Mouse (Mus musculus): Measurements from ENCODE around the gene Wtap.
"Not testable (repeated sequence)": the region's sequence is repeated elsewhere in the genome, so short reads cannot be mapped to it uniquely, and the experiment has no call there.

Gene Wtap

GRCm38 (mm10) chr17:12994069-12994468, at the start of gene Wtap:
Wtap (minus strand) TSS chr17:12994169.
- DNase-seq (ENCODE audit: inconsistent ontology term): no peak

DNA sequence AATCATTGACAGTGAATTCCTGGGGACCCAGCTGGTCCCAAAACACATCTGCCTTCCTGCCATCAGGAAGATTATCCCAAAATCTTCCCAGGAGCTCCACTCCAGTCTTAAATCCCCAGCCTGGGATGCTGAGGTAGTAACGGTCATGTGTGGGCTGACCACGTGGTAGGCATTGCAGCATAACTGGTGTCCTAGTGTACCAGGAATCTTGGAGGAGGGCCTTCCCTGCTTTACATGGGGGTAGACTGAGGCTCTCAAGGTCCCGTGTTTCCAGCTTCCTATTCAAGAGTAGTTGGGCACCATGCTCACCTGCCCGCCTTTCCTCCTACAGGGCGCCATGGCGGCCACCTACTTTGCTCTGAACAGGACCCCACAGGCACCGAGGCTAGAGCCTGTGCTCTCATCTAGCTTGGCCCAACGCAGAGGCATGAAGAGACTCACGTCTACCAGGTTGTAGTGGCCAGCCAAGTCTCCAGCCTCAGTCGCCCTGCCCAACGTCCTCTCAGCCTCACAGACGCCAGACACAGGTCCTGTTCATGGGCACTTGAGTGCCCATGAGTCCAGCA, 42.7 kb upstream of the Wtap start:
- not testable (repeated sequence) for DNase-seq (ENCODE audit: inconsistent ontology term)

DNA sequence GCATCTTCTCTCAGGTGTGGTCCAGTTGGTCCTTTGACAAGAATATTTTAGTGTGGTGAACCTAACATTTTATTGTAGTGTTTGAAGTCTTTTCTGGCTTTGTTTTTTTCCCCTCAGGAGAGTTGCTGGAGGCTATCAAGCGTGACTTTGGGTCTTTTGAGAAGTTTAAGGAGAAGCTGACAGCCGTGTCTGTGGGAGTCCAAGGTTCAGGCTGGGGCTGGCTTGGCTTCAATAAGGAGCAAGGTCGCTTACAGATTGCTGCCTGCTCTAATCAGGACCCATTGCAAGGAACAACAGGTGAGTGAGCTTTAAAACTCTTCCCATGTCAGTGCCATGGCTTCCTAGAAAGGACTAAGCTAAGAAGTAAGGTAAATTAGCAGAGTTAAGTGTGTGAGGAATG, 19.3 kb upstream of the Wtap start:
- DNase-seq (ENCODE audit: inconsistent ontology term): no peak

DNA sequence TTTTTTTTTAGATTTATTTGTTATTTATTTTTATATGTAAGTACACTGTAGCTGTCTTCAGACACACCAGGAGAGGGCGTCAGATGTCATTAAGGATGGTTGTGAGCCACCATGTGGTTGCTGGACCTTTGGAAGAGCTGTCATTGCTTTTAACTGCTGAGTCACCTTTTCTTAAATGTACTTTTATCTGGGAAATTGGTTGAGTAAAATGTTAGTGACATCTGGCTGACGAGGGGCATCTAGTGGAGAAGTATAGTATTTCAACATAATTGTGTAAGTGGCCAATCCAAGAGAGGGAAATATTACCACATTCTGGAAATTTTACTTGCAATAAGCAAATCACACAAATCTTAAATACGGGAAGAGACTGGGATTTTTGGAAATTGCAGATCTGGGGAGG, 15.9 kb upstream of the Wtap start:
- peak; percentile 70 for DNase-seq (ENCODE audit: inconsistent ontology term)

DNA sequence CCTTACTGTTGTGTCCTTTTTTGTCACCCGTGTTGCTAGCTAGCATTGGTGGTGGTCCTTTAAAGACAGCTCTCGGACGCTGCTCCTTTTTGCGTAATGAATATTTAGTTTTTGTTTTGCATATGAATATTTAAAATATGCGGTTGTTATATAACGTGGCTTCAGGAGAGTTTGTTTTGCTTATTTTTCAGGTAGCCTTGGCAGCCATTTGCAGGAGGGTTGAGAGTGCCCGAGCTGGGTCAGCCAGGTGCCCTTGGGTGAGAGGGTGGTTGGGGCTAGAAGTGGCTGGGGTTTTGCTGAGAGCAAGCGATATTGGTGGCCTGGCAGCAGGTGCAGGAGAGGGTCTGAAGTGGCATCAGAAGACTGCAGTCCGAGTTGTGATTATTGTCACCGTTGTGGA, 14.6 kb upstream of the Wtap start:
- DNase-seq (ENCODE audit: inconsistent ontology term): no peak

DNA sequence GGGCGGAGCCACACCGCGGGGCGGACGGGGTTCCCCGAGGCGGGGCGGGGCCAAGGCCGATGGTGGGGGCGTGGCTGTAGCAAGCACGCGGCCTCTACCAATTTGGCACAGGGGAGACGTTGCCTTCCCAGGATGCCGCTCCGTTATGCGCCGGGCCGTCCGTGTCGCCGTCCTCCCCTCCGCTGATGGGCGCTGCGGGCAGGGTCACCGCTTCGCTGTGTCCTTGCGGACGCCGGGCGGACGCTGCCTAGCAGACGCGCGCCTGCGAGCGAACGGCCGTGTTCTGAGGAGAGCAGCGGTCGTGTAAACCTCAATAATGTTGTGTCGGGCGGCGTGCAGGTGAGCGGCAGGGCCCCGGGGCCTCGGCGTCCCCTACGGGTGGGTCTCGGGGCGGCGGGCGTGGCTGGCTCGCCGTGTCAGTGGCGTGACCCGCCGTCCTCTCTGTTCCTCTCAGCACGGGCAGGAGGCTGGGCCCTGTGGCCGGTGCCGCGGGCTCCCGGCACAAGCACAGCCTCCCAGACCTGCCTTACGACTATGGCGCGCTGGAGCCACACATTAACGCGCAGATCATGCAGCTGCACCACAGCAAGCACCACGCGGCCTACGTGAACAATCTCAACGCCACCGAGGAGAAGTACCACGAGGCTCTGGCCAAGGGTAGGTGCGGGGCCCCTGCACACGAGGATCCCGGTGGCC, 13.9 kb upstream of the Wtap start:
- DNase-seq (ENCODE audit: inconsistent ontology term): peak; percentile 98

DNA sequence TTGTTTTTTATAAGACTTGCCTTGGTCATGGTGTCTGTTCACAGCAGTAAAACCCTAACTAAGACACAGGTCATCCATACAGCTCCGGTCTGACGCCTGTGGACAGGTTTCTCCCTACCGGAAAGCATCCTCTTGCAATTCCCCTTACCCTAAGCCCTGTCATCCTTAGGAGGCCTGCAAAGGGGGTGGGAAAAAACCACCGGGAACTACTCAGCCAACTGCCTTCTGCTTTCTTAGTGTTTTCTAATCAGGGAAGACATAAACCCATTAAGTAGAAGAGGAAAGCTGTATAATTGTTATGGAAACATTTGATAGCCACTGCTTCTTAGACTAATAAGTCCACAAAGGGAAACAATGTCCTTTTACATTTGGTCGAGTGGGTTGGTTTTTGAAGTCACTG, 13.0 kb upstream of the Wtap start:
- DNase-seq (ENCODE audit: inconsistent ontology term): peak; percentile 11

- DNase-seq (ENCODE audit: inconsistent ontology term): not testable (repeated sequence)
These were observed 12.6 kb upstream of the Wtap start, which contains the start of gene Sod2 for GRCm38 (mm10) chr17:13006546-13006945. Sod2 (plus strand) TSS chr17:13006846.

DNA sequence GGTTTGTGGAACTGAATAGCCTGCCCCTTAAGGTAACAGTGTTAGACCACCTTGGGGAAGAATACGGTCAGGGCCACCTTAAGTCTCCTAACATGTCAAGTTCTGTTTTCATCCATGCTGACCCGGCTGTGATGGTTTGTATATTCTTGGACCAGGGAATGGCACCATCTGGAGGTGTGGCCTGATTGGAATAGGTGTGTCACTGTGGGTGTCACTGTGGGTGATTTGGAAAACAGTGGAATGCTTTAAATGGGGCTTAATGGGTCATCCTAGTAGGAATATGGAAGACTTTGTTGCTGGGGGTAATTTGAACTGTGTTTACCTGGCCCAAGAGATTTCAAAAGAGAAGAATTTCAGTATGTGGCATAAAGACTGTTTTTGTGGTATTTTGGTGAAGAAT, 10.5 kb upstream of the Wtap start:
- not testable (repeated sequence) for DNase-seq (ENCODE audit: inconsistent ontology term)

DNA sequence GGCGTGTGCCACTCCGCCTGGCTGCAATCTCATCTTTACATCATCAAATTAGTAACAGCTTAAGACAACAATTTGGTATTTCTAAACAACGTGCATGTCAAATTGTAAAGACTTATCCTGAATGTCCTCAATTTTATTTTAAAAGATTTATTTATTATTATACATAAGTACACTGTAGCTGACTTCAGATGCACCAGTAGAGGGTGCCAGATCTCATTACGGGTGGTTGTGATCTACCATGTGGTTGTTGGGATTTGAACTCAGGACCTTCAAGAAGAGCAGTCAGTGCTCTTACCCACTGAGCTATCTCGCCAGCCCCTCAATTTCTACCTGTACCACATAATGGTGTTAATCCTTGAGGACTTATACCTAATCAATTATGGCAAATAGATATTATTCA, 8.3 kb upstream of the Wtap start:
- DNase-seq (ENCODE audit: inconsistent ontology term): not testable (repeated sequence)

DNA sequence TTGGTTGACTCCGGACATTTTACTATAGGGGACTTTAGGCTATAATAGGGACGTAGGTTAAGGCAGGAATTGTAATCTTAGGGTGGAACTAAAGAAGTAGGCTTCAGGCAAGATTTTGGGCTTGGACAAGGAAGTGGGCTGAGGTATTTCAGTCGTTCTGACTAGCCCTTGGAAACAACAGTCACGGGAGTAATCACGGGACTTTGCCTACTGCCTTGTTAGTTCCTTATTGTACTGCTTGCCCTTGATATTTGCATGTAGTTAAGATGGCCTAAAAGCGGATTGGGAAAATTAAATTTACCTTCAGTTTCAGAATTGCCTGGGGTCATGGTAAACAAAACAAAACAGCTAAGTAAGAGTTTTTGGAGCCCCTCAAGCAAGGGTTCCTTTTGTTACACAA, 5.1 kb upstream of the Wtap start:
- DNase-seq (ENCODE audit: inconsistent ontology term): no peak

DNA sequence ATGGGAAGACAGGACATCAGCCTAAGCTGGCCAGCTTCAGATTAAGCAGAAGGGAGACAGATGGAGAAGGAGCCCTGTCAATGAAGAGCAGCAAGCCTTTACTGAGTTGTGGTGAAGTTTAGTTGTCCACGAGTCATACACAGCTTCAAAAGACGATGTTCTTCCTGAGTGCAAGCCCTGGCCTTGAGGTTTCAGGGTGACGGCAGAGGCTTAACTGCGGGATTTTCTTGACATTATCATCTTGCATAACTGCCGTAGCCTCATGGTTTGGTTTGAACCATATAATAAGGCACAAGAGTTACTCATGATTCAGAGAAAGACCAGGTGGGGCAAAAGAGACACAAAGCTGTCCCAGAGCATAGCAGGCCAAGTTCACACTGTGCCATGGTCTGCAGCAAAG, 3.9 kb upstream of the Wtap start:
- no peak for DNase-seq (ENCODE audit: inconsistent ontology term)

DNA sequence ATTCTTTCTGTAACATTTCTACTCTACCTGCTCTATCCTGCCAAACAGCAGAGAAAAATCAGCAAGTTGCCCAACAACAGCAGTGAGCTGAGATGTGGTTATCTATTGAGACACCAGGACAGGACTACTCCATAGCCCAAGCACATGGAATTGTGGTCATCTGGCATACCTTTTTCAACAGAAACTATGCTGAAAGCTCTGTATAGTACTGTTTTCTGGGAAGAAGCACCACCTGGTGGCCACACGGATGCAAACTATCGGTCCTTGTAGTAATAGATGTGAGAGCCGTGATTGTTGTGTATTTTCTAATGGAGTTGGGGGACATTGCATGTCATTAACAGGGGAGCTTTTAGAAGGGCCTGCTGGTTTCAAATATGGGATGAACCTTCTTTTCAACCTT, 2.4 kb upstream of the Wtap start:
- peak; percentile 19 for DNase-seq (ENCODE audit: inconsistent ontology term)

DNA sequence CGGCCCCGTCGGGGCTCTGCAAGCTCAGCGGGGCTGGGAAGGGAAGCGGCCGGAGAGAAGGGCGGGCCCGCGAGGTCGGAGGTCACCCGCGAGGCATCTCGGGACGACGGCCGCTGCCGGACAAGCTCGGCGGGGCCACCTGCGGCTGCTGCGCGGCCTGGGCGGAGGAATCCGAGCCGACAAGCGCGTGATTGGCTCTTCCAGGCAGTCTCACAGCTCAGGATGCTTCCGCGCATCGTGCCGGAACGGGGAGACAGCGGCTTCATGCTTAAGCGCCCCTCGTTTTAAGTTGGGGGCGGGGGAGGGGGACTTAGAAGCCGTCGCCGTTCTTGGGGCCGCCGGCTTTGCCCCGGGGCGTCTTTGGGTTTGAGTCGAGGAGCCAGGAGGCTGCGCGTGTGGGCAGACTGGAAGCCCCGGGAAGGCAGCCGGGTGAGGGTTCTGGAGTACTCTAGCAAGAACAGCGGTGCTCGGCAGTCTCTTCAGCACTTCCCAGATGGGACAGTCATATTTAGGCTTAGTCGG, 1.4 kb downstream of the Wtap start:
- DNase-seq (ENCODE audit: inconsistent ontology term): peak; percentile 98

DNA sequence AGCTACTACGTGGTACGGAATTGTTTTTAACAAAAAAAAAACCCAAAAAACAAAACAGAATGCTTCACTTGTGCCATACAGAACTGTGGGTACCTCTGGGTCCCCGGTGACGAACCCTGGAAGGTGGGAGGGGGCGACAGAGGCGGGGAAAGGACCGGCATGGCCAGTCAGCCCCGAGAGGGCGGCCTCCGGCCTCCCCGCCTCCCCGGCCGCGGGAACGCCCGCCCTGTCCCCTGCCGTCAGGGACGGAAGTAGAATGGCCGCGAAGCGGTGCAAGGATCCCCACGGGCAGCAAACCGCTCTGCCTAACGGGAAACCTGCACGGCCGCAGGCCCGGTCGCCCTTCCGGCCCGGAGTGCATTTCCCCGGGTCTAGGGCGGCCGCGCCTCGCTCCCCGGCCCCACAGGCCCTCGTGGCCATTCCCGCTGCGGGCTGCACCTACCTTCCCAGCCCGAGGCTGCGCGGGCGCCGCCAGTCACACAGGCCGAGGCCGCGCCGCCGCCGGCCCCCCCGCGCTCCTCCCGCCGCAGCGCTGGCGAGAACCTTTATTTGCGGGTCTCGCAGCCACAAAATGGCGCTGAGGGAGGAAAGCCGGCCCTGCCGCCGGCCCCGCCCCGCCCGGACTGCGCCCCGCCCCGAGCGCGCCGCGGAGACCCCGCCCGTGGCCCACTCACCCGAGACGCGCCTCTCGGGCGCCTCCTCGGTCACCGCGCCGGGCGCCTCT, 2.2 kb downstream of the Wtap start:
- DNase-seq (ENCODE audit: inconsistent ontology term): peak; percentile 95

DNA sequence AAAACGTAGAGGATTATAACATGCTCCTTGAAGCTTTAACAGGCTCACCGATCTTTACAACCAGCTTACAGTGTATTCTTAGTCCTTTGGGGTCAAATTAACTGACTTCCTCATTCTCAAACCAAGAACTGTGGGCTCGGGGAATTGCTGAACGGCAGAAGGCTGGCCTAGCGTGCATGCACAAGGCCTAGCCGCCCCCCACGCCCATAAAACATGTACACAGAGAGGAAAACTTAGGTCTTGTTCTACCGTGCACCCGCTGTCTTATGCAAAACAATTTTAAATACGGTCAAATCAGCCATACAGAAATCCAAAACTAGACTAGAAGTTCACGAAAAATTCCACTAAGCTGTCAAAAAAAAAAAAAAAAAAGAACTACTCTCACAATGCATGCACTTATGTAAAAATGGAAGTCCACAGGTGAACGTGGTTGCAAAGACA, 2.8 kb downstream of the Wtap start:
- no peak for DNase-seq (ENCODE audit: inconsistent ontology term)

GRCm38 (mm10) chr17:12990567-12991145, 3.3 kb downstream of the Wtap start:
- DNase-seq (ENCODE audit: inconsistent ontology term): no peak

DNA sequence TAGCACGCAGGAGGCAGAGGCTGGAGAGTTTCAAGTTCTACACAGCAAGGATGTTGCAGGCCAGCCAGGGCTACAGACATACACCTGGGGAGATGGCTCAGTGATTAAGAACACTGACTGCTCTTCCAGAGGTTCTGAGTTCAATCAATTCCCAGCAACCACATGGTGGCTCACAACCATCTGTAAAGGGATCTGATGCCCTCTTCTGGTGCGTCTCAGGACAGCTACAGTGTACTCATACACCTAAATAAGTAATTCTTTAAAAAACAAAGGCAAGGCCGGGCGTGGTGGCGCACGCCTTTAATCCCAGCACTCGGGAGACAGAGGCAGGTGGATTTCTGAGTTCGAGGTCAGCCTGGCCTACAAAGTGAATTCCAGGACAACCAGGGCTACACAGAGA, 5.9 kb downstream of the Wtap start:
- not testable (repeated sequence) for DNase-seq (ENCODE audit: inconsistent ontology term)

DNA sequence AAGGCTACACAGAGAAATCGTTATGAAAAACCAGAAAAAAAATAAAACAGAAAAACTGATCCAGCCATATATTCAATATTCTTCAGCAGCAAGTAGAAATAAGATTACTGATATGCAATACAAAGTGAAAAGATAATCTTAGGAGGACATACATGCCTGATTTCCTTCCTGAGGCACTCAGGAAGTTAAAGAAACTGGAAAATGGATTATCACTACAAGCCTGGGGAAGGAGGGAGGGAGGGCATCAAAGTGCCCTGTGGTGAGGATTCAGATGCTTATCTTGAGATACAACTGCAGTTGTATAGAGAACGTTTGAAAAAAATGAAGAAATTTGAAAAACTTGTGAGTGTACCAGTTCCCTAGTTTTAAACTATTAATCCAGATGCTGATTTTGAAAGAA, 10.0 kb downstream of the Wtap start:
- no peak for DNase-seq (ENCODE audit: inconsistent ontology term)

DNA sequence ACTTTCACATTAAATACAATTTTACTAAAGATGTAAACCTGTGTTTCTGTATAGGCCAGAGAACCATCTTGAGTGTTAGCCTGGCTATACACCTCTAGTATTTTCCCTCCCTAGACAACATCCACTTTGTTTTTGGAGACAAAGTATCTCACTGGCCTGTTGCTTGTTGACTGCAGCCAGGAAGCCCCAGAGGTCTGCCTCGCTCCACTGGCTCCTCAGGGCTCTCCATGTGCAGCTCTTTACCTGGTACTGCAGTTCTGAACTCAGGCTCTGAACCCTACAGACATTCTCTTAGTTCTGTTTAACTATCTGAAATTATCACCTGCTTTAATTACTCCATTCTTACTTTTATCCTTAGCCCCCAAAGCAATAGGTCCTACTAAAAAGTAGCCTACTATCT, 15.4 kb downstream of the Wtap start:
- no peak for DNase-seq (ENCODE audit: inconsistent ontology term)

GRCm38 (mm10) chr17:12973851-12974250, 20.1 kb downstream of the Wtap start:
- DNase-seq (ENCODE audit: inconsistent ontology term): no peak

- no peak for DNase-seq (ENCODE audit: inconsistent ontology term)
These were observed 26.8 kb downstream of the Wtap start for GRCm38 (mm10) chr17:12967173-12967572.
